Mouse (Mus musculus) urinary bladder, postnatal 4 days (tissue): ENCODE data around the gene Otx1.

Source experiments
- DNase-seq, 2 experiments: peaks; one replicate each; pipeline ENCODE4 v3.0.0; 2021 to 2022; ENCODE audit warnings: low spot score in 2 of 2

The Otx1 gene

GRCm38 (mm10) chr11:22002783-22003340, at the start of gene Otx1:
TSS of gene Otx1 (minus strand) at chr11:22002897.
- DNase-seq: no peak

GRCm38 (mm10) chr11:22050864-22051263, 48.2 kb upstream of the Otx1 start:
- no peak for DNase-seq

GRCm38 (mm10) chr11:22039854-22040426, 37.2 kb upstream of the Otx1 start:
- DNase-seq: no peak

GRCm38 (mm10) chr11:22034564-22035105, 31.9 kb upstream of the Otx1 start:
- no peak for DNase-seq

GRCm38 (mm10) chr11:22033582-22033981, 30.9 kb upstream of the Otx1 start:
- no peak for DNase-seq

GRCm38 (mm10) chr11:22020602-22021001, 17.9 kb upstream of the Otx1 start:
- DNase-seq: no peak

GRCm38 (mm10) chr11:22017444-22017843, 14.7 kb upstream of the Otx1 start:
- DNase-seq: no peak

GRCm38 (mm10) chr11:22016341-22016740, 13.6 kb upstream of the Otx1 start:
- no peak for DNase-seq

GRCm38 (mm10) chr11:22008817-22009216, 6.1 kb upstream of the Otx1 start:
- DNase-seq: no peak

GRCm38 (mm10) chr11:22008129-22008596, 5.5 kb upstream of the Otx1 start:
- DNase-seq: no peak

GRCm38 (mm10) chr11:22007781-22008110, 5.0 kb upstream of the Otx1 start:
- no peak for DNase-seq

- DNase-seq: no peak
These were observed 4.5 kb upstream of the Otx1 start for GRCm38 (mm10) chr11:22007088-22007780.

GRCm38 (mm10) chr11:22006471-22007087, 3.9 kb upstream of the Otx1 start:
- no peak for DNase-seq

GRCm38 (mm10) chr11:22005281-22005870, 2.7 kb upstream of the Otx1 start:
- no peak for DNase-seq

- DNase-seq: no peak
These were observed 1.7 kb upstream of the Otx1 start for GRCm38 (mm10) chr11:22004331-22004841.

GRCm38 (mm10) chr11:22003341-22003981, 764 bp upstream of the Otx1 start:
- DNase-seq: peak in 1 of 2 experiments; percentile 23

GRCm38 (mm10) chr11:22002062-22002782, 475 bp downstream of the Otx1 start:
- DNase-seq: no peak

- peak in 1 of 2 experiments; percentile 36 for DNase-seq
These were observed 1.2 kb downstream of the Otx1 start for GRCm38 (mm10) chr11:22001321-22002061.

GRCm38 (mm10) chr11:22000316-22001076, 2.2 kb downstream of the Otx1 start:
- DNase-seq: no peak
